10 mouse cellular contexts compared by ENCODE assay signal in the genomic region with DNA sequence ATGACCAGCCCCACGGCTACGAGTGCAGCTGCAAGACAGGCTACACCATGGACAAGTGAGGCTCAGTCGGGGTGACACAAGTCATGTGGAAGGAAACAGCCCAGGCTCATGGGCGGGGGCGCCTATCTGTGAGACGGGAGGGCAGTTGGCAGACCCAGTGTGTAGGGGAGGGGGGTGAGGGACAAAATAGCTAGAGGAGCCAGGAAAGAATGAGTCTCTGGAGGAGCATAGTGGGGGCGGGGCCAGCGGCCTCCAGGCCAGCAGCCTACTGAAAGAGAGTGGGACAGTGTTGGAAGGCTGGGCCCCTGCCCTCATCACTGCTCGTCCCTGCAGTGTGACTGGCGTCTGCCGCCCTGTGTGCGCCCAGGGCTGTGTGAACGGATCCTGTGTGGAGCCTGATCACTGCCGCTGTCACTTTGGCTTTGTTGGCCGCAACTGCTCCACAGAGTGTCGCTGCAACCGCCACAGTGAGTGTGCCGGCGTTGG. TPM values are rescaled to one million over a fixed set of nuclear protein-coding genes. Genes with fewer than 3 reads are reported as not detected.
A peak's percentile ranks its signal among the peaks of the same experiment; 100 is the strongest.
DNase-seq lines count a peak whose midpoint lies in the region; ATAC-seq and TF ChIP-seq lines count a peak whose summit lies in the region.
"Had no signal": no experiment of that assay in that cellular context is flagged by ENCODE, and none has a peak within 500 bp of the region (broad histone marks: within the 10 kb centered on the region; RNA-seq: fewer than 3 reads in every experiment).

No protein-coding gene starts in this region.

- no peaks in the 10 kb centered on the region for H3K4me1 ChIP-seq in cortical plate, adult 2 months (ENCODE audit: control insufficient read depth, insufficient read depth, low read length)
- H3K4me1 ChIP-seq in forebrain, postnatal 0 days (ENCODE audit: insufficient read depth), result no peaks in the 10 kb centered on the region
- no peaks in the 10 kb centered on the region for H3K4me1 ChIP-seq in midbrain, embryonic 16.5 days (ENCODE audit: control insufficient read depth, insufficient read depth, low read length)

- TF ChIP-seq POLR2A in cortical plate, adult 2 months (IDR thresholded peaks at IDR 0.05; ENCODE audit: extremely low read depth, insufficient read depth, low read length), result no peak

- H3K27ac ChIP-seq in cortical plate, adult 2 months (ENCODE audit: insufficient read depth, low read length), result no peak overlapping the region
- no peak overlapping the region for H3K27ac ChIP-seq in forebrain, postnatal 0 days (ENCODE audit: low read depth, low read length)
- H3K27ac ChIP-seq in midbrain, embryonic 16.5 days (ENCODE audit: low read length), result no peak overlapping the region
- H3K27ac ChIP-seq in gastrocnemius, adult 2 months, result no peak overlapping the region

- 63% methylated on average over 19 of the region's 19 CpGs for WGBS in forebrain, postnatal 0 days
- WGBS in midbrain, embryonic 16.5 days, result 69% methylated on average over 19 of the region's 19 CpGs

- intact Hi-C loops in gastrocnemius, adult 2 months (cut with DNase I), result no loop called here

- H3K27me3 ChIP-seq in forebrain, postnatal 0 days (ENCODE audit: insufficient read depth, low read length), result no peaks in the 10 kb centered on the region
- no peaks in the 10 kb centered on the region for H3K27me3 ChIP-seq in midbrain, embryonic 16.5 days (ENCODE audit: control insufficient read depth, insufficient read depth, low read depth, low read length)

- no peak overlapping the region for H3K4me2 ChIP-seq in forebrain, postnatal 0 days (ENCODE audit: low read depth)
- H3K4me2 ChIP-seq in midbrain, embryonic 16.5 days (ENCODE audit: low read length), result no peak overlapping the region

- H3K9me3 ChIP-seq in forebrain, postnatal 0 days (ENCODE audit: low read length), result no peaks in the 10 kb centered on the region
- no peaks in the 10 kb centered on the region for H3K9me3 ChIP-seq in midbrain, embryonic 16.5 days (replicated peaks; ENCODE audit: control insufficient read depth, low read length, poor library complexity, severe bottlenecking)

- no peak overlapping the region for H3K9ac ChIP-seq in forebrain, postnatal 0 days
- H3K9ac ChIP-seq in midbrain, embryonic 16.5 days (ENCODE audit: low read depth, low read length), result no peak overlapping the region

- peaks cover 77% of the 10 kb centered on the region for H3K36me3 ChIP-seq in forebrain, postnatal 0 days (ENCODE audit: insufficient read depth)
- H3K36me3 ChIP-seq in midbrain, embryonic 16.5 days (ENCODE audit: control insufficient read depth, insufficient read depth, low read length), result peaks cover 63% of the 10 kb centered on the region

- peak; percentile 50 for DNase-seq in kidney, postnatal 10 days
- no peak for DNase-seq in kidney, adult 11 months
- no peak for DNase-seq in forebrain, postnatal 0 days
- no peak for DNase-seq in adrenal gland, postnatal 14 days
- DNase-seq in right cerebral cortex, postnatal 4 days, result no peak
- no peak for DNase-seq in gastrocnemius, adult 2 months

- peak; percentile 72 for ATAC-seq in forebrain, postnatal 0 days
- peak; percentile 51; the same call in 1 of the 2 replicates for ATAC-seq in midbrain, embryonic 16.5 days

- TF ChIP-seq CTCF in cortical plate, adult 2 months (IDR thresholded peaks at IDR 0.05; ENCODE audit: extremely low read depth, insufficient read depth, low read length), result 0 out of 2 replicates have a peak, but pooled peaks have one; percentile 6
- TF ChIP-seq CTCF in forebrain, postnatal 0 days (IDR thresholded peaks at IDR 0.05; ENCODE audit: low read depth), result peak; percentile 21; the same call in 1 of the 2 replicates
- TF ChIP-seq CTCF in gastrocnemius, adult 2 months (IDR thresholded peaks at IDR 0.05), result no peak

- no peak overlapping the region for H3K4me3 ChIP-seq in cortical plate, adult 2 months (ENCODE audit: insufficient read depth, low read length)
- no peak overlapping the region for H3K4me3 ChIP-seq in forebrain, postnatal 0 days (ENCODE audit: low read depth, low read length)
- no peak overlapping the region for H3K4me3 ChIP-seq in midbrain, embryonic 16.5 days (ENCODE audit: low read depth, low read length)
- no peak overlapping the region for H3K4me3 ChIP-seq in gastrocnemius, adult 2 months
- H3K4me3 ChIP-seq: myocyte had no signal

RNA-seq across cellular contexts. Expression of gene Cnfn, which starts 10.8 kb away (rescaled TPM):
- not detected in 2 replicates for polyA plus RNA-seq in cortical plate, adult 2 months (2012; rRNA removed)
- not detected in 2 replicates for total RNA-seq in forebrain, postnatal 0 days (2014; rRNA removed)
- polyA plus RNA-seq in forebrain, postnatal 0 days (2015; fragmentation: Nextera tagmentation; extraction: Ambion mirVana), result not detected in 2 replicates
- not detected in 2 replicates for polyA plus RNA-seq in midbrain, embryonic 16.5 days (2015; fragmentation: Nextera tagmentation; extraction: Ambion mirVana)
- total RNA-seq in adrenal gland, postnatal 14 days (2021), result not detected in 2 replicates
- not detected for total RNA-seq in gastrocnemius, adult 2 months (2021)
- total RNA-seq: left cerebral cortex, postnatal 36 days had no signal
- polyA plus RNA-seq: myocyte had no signal

RNA-seq across cellular contexts. Expression of gene Lipe, which starts 39.7 kb away (rescaled TPM):
- 8.0 and 9.1 TPM in 2 replicates for polyA plus RNA-seq in cortical plate, adult 2 months (2012; rRNA removed)
- total RNA-seq in forebrain, postnatal 0 days (2014; rRNA removed), result 8.8 and 14.8 TPM in 2 replicates
- polyA plus RNA-seq in forebrain, postnatal 0 days (2015; fragmentation: Nextera tagmentation; extraction: Ambion mirVana), result 6.7 and 8.0 TPM in 2 replicates
- polyA plus RNA-seq in midbrain, embryonic 16.5 days (2015; fragmentation: Nextera tagmentation; extraction: Ambion mirVana), result 9.8 and 12.5 TPM in 2 replicates
- 400 and 439 TPM in 2 replicates for total RNA-seq in adrenal gland, postnatal 14 days (2021)
- total RNA-seq in gastrocnemius, adult 2 months (2021), result 10 to 100 TPM; 13.4 to 17.9 TPM

RNA-seq across cellular contexts. Expression of gene Megf8, which starts 41.8 kb away (rescaled TPM):
- 69.3 and 75.7 TPM in 2 replicates for polyA plus RNA-seq in cortical plate, adult 2 months (2012; rRNA removed)
- 50.5 and 67.8 TPM in 2 replicates for total RNA-seq in forebrain, postnatal 0 days (2014; rRNA removed)
- polyA plus RNA-seq in forebrain, postnatal 0 days (2015; fragmentation: Nextera tagmentation; extraction: Ambion mirVana), result 8.7 and 12.8 TPM in 2 replicates
- polyA plus RNA-seq in midbrain, embryonic 16.5 days (2015; fragmentation: Nextera tagmentation; extraction: Ambion mirVana), result 23.2 and 23.4 TPM in 2 replicates
- total RNA-seq in adrenal gland, postnatal 14 days (2021), result 39.1 and 39.7 TPM in 2 replicates
- total RNA-seq in gastrocnemius, adult 2 months (2021), result 10 to 100 TPM; 16.9 to 19.6 TPM

RNA-seq across cellular contexts. Expression of gene Tmem145, which starts 52.9 kb away (rescaled TPM):
- polyA plus RNA-seq in cortical plate, adult 2 months (2012; rRNA removed), result 116 and 129 TPM in 2 replicates
- total RNA-seq in forebrain, postnatal 0 days (2014; rRNA removed), result 55.9 and 63.2 TPM in 2 replicates
- 46.7 and 68.0 TPM in 2 replicates for polyA plus RNA-seq in forebrain, postnatal 0 days (2015; fragmentation: Nextera tagmentation; extraction: Ambion mirVana)
- polyA plus RNA-seq in midbrain, embryonic 16.5 days (2015; fragmentation: Nextera tagmentation; extraction: Ambion mirVana), result 83.8 and 98.0 TPM in 2 replicates
- 1.4 and 3.2 TPM in 2 replicates for total RNA-seq in adrenal gland, postnatal 14 days (2021)
- not detected for total RNA-seq in gastrocnemius, adult 2 months (2021)

RNA-seq across cellular contexts. Expression of gene Cxcl17, which starts 53.9 kb away (rescaled TPM):
- not detected in 2 replicates for polyA plus RNA-seq in cortical plate, adult 2 months (2012; rRNA removed)
- not detected in 2 replicates for total RNA-seq in forebrain, postnatal 0 days (2014; rRNA removed)
- 0.35 TPM in 1 of 2 replicates, not detected in the other for polyA plus RNA-seq in forebrain, postnatal 0 days (2015; fragmentation: Nextera tagmentation; extraction: Ambion mirVana)
- polyA plus RNA-seq in midbrain, embryonic 16.5 days (2015; fragmentation: Nextera tagmentation; extraction: Ambion mirVana), result 0.48 and 1.0 TPM in 2 replicates
- total RNA-seq in adrenal gland, postnatal 14 days (2021), result 0.53 TPM in 1 of 2 replicates, not detected in the other
- not detected for total RNA-seq in gastrocnemius, adult 2 months (2021)
- total RNA-seq: left cerebral cortex, postnatal 36 days had no signal

Comparison
In these comparisons a context has a peak if more than half of its experiments do, and no peak if none do; other contexts are left out.
1. RNA of gene Lipe, which starts 39.7 kb away (total RNA-seq): 400 to 439 TPM in adrenal gland, postnatal 14 days; 13.4 to 17.9 TPM in gastrocnemius, adult 2 months and 8.8 to 14.8 TPM in forebrain, postnatal 0 days; every median in the first group is over 10 times any median in the second.